Mouse (Mus musculus) embryo, embryonic 10 days (tissue): ENCODE results near the gene Slc6a12.

ENCODE experiments used
- DNase-seq: peaks from one replicate; pipeline ENCODE4 v3.0.0-alpha.2; 2015; ENCODE audit warnings: low spot score

The Slc6a12 gene

DNA sequence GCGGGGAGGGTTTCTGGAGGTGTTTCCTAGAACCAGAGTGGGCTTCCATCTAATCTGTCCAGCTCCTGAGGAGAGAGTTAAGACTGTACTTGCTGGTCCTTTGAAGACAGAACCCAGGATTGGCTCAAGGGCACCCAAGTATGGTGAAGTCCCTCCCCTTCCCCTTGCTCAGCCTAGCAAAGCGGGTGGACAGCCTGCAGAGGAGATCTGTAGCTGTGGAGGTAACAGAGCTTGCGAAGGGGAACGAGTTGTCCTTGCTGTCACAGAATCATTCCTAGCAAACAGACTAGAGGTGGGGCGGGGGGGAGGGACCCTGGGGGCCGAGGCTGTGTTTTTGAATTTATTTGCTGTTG lies 871 bp downstream of the Slc6a12 start:
- DNase-seq: no peak

DNA sequence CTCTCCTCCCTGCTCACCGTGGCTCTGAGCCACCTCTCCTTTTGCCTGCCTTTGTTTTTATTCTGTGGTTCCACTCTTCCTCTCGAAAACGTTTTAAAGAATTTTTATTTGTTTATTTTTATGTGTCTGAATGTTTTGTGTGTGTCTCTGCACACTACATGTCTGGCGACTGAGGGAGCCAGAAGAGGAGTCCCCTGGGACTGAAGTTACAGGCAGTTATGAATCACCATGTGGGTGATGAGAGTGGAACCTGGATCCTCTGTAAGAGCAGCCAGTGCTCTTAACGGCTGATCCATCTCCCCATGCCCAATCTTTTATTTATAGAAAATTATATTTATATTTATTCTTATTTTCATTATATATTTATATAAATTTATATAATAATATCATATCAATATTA lies 1.5 kb downstream of the Slc6a12 start:
- DNase-seq: no peak

DNA sequence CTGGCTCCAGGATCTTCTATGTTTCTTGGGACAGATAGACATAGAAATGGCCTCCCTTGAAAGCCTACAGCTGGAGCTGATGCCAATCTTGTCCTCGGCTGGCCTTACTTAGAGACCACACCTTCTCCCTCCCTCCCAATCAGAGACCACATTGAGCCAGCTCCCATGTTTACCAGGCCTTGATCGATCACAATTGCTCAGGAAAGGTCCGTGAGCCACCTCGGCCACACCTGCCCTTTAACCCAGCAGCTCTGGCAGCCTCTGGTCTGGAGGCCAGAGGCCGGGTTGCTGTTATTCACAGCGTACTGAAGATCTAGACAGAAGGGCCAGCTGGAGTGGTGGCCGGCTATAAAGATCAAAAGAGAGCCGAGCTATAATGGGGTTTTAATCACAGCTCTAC lies 3.6 kb downstream of the Slc6a12 start:
- peak; percentile 24 for DNase-seq

DNA sequence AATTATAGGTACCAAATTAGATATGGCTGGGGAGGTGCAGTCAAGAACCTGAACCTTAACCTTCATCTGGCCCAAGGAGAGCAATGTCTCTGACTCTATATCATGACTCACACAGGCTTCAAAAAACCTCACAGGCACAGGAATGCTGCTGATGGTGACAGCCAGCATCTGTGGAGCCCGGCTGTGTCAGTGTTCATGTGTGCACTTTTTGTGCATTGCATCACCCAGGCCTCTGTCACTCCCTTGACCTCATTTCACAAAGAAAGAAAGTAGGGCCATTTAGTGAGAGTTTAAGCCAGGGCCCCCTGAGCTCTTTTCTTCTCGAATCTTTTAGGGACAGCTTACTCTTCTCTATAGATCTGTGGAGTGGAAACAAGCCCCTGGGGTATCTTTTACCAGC lies 9.4 kb downstream of the Slc6a12 start:
- DNase-seq: no peak

DNA sequence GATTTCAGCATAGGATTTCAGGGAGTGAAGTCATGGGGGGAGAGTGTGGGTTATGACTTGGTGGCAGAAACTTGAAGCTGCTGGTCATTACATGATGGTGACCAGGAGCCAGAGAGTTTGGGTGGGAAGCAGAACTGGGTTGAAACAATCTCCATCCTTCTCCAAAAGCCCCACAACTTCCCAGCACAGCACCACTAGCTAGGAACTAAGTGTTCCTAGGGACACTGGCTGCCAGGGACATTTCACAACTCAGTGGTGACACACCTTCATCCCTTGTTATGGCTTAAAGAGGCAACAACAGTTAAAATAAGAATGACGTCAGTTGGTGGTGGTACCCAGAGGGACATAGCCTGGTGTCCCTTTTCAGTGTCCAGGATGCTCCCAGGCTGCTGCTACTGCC lies 13.2 kb downstream of the Slc6a12 start:
- DNase-seq: no peak

DNA sequence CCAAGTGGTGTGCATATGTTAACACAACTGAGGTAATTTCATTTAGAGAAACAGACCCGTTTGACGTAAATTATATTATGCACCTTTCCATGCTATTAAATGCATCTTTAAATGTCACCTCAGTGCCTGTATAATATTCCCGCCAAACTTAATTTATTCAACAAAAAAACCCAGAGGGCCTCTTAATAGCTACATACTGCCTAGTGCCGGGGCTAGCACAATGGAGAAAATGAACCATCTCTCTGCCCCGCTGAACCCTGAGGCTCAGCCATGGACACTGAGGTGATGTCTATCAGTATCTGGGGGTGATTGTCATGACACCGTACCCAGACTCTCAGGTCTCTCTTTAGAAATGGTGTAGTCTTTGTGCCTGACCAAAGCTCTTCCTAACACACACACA lies 14.4 kb downstream of the Slc6a12 start:
- no peak for DNase-seq

DNA sequence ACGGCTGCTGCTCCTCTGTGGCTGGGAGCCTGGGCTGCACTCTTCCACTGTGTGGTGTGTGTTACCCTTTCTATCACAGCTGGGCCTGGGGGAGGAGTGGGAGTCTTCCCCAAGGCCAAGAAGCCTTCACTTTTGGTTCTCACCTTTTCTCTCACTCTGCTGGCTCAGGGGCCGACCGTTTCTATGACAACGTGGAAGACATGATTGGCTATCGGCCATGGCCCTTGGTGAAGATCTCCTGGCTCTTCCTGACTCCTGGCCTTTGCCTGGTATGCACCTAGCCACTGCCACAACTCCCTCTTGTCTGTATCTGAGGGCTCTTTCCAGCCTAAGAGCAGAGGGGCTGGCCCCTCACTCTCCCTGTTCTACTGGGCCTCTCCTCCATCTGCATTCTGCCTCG lies 20.2 kb downstream of the Slc6a12 start:
- DNase-seq: no peak

DNA sequence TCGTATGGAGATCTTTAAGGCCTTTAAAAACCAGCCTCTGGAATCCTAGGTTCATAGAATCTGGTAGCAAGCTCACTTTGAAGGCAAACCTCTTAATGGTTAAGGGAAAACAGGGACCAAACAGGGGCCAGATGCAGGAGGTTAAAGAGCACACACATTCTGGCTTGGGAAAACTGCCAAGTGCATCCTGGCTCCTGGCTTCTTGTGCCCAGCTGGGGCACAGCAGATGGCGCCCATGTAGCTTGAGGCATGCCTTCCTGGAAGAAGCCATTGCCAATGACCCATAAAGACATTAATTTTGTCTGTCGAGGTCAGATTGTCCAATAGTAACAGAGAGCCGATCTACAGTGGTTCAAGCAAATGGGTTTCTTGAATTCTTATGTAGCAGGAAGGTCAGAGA lies 21.1 kb downstream of the Slc6a12 start:
- no peak for DNase-seq

DNA sequence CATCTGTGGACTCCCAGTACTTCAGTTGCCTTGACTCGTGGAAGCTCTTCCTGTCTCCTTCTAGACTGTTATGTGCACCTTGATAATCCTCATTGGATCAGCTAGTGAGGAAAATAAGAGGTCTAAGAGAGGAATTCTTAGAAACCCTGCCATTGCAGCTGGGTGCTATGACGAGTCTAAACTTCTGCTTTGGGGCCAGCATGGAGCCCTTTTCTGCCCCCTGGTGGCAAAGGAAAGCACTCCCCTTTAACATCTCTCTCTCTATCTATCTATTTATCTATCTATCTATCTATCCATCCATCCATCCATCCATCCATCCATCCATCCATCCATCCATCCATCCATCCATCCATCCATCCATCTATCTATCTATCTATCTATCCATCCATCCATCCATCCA lies 23.7 kb downstream of the Slc6a12 start:
- DNase-seq: peak; percentile 44

DNA sequence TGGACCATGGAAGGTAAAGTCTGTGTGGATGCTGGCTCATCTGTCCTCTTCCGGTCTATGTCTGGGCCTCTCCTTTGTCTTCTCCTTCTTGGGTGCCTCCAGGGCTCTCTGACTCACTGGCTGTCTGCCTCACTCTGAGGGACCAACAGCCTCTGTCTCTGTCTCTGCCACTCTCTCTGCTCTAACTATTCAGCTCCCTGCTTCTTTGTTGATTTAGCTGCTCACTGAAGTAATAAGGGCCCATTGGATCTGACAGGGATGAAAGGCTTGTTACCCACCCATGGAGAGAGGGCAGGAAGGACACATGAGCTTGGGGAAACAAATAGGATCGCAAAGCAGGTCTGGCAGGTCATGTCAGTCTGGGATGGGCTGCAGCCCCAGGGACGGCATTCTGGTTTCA lies 24.2 kb downstream of the Slc6a12 start:
- peak; percentile 12 for DNase-seq

DNA sequence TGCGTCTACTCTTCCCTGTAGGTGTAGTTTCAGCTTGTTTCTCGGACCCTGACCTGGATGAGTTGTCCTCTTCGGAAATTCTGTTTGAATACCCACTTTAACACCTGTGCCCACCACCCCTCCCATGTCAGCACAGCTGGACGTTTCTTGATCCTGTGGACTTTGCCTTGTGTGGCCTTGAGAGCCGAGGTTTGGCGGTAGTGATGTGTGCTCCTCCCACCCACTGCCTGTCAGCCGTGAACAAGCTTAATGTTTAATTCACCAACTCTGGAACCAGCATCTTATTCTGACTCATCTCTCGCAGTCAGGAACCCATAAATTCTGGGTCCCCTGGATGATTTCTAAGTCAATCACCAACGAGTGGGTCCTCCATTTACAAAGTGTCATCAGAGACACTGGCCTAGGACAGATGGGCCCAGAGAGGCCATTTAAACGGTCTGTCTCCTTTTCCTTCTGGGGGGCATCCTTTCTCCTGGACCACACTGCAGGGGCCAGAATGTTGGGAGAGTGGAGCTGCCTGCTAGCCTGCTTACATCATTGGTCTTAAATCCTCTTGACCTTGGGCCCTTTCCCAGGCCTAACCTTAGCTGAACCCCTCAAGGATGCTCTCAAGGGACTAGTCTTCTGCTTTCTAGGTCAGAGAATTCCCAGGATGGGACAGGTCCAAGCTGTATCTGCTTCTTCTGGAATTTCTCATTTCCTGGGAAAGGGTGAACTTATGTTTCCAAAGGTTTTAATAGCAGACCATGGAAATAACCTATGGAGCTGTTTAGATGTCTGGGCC lies 28.5 kb downstream of the Slc6a12 start:
- no peak for DNase-seq

DNA sequence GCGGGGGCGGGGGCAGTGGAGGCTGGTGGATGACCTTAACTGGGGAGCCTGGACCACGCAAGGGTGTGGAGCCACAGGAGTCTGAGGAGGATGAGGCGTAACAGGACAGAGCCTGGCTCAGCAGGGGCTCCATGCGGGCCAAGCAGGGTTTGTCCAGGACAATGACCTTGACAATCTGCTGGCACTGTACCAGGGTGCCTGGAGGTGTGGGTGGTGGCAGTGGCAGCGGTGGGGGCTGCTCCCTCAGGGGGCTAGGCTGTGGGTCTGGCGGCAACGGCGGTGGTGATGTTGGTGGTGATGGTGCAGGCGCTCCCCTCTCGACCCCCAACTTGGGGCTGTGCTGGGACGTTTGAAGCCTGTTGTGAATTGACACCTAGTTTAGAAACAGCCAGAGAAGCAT lies 33.3 kb downstream of the Slc6a12 start:
- no peak for DNase-seq

DNA sequence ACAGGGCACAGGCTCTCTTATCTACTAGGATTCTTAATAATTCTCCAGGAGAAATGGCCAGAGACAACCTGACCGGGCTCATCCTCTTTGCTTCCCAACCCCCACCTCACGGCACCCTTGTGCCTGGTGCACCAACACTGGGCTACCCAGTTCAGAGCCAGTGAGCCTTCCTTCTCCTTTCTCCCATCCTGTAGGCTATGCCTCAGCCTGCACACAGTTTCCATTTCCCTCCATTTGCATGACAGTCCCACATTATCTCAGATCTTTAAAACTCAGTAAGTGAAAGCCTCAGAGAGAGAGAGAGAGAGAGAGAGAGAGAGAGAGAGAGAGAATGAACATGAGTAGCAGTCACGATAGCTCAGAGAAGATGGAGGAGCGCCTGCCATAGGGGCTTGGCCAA lies 35.4 kb downstream of the Slc6a12 start:
- DNase-seq: no peak

DNA sequence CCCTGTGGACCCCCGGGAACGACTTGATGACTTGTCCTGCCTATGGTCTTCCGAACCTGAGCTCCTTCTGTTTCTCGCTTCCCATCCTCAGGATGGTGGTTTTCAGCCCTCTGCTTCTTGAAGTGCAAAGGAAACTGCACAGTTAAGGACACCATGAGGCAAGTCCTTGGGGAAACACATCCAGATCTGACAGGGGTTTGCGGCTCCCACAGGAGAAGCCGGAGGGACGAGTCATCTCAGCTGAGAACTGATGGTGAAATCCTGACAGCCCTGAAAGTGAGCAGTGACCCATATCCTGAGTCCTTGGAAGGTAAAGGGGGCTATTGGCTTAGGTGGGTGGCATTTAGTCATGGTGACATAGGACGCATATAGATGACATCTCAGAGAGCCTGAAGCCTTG lies 37.7 kb downstream of the Slc6a12 start:
- DNase-seq: no peak

DNA sequence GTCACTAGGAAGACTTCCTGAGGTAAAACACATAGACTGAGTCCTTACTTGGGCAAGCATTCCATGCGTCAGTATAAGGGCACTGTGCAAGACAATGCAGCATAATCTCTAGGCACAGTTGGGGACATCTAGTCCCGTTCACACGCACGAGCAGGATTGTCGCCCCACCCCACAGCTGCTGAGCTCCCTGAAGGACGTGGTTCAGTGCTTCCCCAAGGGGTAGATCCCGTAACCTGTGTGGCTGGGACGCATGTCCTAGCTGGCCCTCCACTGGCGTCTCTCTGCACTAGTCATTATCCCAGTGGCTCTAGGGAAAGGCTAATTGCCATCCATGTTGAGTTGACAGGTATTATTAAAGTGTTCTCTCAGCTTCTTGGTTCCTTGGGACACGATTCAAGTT lies 39.2 kb downstream of the Slc6a12 start:
- DNase-seq: no peak

DNA sequence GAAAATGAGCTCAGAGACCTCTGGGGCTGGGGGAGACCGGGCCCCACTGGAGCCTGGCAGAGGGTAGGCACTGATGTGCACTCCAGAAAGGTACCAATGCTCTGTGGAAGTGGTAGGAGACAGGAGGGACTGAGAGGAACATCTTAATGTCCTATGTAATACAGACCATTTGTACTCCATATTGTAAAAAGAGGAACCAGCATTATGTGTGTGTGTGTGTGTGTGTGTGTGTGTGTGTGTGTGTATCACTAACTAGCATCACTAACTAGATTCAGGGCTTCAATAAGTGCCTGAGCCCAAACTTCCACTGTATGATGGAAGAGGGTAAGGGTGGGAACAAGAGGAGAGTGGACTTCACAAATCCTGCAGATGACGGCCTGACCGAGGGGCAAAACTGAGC lies 42.5 kb downstream of the Slc6a12 start:
- DNase-seq: no peak

DNA sequence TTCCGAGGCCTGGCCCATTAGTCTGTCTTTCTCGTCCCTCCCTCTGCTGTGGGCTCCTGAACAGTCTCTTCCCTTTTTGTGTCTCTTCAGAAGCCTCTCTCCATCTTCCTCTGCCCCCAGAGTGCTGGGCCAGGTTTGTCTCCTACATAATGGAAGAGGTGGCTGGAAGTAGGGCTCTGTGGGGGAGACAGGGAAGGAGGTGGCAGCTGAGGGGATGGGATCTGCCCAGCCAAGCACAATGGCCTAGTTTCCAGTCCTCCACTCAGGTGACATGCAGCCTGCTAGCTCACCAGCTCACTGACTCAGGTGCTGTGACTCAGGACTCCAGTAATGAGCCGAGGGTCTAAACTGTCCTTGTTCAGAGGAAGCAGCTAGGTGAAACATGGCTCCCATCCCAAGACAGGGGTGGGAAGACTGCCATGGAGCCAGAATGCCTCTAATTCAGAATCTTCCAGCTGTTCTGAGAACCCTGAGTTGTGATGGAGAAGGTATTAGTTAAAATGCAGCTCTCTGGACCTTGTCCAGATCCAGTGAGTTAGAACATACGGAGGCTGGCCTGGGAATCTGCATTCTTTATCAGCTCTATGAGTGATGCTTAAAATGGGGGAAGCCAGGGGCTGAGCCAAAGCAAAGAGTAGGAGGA lies 49.9 kb downstream of the Slc6a12 start:
- DNase-seq: no peak

DNA sequence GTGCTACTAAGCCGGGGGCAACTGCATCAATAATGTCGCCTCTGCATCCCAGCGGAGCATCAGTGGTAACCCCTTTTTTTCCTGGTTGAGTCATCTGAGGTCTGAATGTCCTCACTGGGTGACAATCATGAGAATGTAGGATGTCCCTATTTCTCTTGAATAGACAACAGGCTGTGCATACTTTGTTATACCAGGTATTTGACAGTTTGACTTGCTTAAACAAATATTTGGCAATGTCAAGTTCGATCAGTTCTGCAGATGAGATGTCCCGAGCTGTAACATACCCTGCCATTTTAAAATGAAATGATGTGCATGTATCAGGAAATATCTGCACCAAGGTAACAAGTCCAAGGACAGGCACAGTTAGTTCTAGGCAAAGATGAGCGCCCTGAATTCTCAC lies 58.3 kb downstream of the Slc6a12 start:
- no peak for DNase-seq

DNA sequence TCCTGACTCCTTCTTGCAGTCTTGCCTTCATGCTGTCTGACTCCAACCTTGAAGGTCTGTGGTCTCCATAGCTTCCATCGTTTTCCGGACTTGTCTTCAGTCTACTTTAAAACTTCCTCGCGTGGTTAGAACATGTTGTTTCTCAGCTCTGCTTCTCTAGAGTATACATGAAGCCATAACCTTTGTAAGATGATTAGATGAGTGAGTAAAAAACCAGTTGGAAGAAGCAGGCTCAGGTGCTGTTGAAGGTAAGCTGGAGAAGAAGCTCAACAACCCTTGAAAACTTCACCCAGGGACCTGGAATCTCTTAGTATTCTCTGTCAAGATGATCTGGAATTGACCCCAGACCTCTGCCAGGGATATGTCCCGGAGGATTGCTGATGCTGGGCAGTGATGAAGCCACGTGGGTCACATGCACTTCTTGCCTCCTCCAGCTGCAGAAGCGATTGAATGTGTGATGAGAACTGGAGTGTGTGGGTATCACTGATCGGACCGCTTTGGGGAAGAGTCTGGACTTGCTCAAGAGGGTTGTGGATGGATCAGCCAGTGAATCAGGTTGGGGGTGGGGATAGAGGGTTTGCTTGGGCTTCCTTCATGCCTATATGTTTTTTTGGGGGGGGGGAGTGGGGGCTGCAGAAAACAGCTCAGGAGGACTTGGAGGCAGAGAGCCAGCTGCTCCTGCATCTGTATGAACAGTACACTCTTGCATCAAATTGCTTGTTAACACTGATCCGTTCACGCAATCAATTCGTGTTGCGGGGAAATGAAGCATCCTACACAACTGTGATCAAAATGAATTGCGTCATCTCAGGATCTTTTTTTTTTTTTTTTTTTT lies 59.2 kb downstream of the Slc6a12 start:
- no peak for DNase-seq

DNA sequence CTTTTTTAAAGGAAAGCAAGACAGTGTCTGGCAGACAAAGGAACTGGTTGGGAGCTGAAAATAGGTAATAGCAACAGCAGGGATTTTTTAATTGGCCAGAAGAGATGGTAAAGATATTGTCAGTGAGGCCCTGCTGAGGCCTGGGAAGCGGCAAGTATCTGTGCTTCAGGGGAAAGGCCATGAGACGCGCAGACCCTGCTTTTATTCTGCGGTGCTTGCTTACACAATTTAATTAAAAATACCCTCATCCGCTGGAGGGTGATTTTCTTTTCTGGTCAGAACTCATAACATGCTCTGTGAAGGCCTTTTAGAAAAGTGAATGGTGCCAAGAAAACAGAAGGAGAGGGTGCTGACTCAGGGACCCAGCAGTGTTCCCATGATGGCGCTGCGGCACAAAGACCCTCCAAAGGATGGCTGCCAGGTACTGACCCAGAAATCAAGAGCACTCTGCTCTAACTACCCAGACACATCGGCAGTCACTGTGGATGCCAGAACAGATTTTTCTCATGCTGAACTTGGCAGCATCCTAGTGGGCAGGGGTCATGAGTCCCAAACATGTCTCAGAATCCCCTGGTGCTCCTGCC lies 59.9 kb downstream of the Slc6a12 start:
- DNase-seq: no peak

DNA sequence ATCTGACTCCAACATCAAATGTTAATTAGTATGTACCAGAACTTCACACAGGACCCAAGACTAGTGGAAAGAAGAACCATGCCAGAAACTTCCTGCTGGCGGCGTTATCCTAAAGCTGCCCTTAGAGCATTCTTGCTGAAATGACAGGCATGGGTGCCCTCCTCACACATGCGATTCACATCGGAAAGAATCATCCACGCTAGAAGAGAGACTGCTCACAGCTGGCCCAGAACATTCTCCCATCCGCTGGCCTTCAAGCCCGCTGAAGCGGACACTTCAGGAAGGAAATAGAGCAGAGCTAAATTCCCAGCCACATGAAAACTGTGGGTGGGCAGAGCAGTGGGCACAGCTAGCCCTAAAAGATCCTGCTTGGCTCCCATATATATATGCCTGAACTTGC lies 62.4 kb downstream of the Slc6a12 start:
- DNase-seq: no peak

DNA sequence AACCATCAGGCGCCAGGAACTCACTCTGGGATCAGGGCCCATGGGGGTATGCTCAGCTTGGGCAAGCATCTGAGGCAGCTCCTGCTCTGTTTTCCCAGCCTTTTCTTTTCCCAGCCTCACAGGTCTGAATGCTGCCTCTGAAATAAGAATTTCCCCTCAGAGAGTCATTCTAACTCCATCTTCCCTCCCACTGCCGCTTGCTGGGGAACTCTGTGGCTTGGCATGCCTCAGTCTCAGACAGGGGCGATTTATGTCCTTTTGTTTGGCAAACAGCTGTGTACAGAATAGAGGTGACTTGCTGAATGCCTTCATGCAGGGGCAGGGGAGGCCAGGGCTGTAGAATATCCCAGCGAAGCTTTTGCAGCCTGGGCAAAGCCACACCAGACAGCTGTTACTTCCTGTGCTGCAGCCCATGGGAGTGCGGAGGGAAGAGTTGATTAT lies 64.7 kb downstream of the Slc6a12 start:
- no peak for DNase-seq
